Mouse (Mus musculus) lung, adult 2 months (tissue): ENCODE results near the gene Fxyd6. TPM values are rescaled to one million over a fixed set of nuclear protein-coding genes. Genes with fewer than 3 reads are reported as not detected.

Experiments
- DNase-seq: peaks from one replicate; pipeline ENCODE4 v3.0.0; 2022
- H3K4me1 ChIP-seq: fragments of 200-500 bp; 2 replicates; pipeline ENCODE4 v1.6.1; 2011; ENCODE audit warnings: low read length; ENCODE audit not compliant: control insufficient read depth, insufficient read depth
- H3K4me3 ChIP-seq: fragments of 200-500 bp; replicated peaks from 2 replicates; pipeline ENCODE3; 2011; ENCODE audit warnings: low read depth, mild to moderate bottlenecking, control low read depth, low read length; ENCODE audit errors: extremely low read depth
- CTCF ChIP-seq: fragments of 200-500 bp; IDR thresholded peaks from 2 replicates; pipeline ENCODE4 v1.5.1; 2011; ENCODE audit warnings: mild to moderate bottlenecking, low read length, control low read depth; ENCODE audit not compliant: insufficient read depth
- POLR2A ChIP-seq: fragments of 200-500 bp; IDR thresholded peaks from 2 replicates; pipeline ENCODE4 v1.6.1; 2011; ENCODE audit warnings: low read depth, mild to moderate bottlenecking, control low read depth, low read length, borderline replicate concordance; ENCODE audit errors: extremely low read depth
- WGBS: fragments of 180-500 bp; shearing (Covaris S2); methylation state at CpG from one replicate; pipeline ENCODE4 v1.1.7; 2018; 5-methylcytosine and 5-hydroxymethylcytosine counted together
- polyA plus RNA-seq: library from polyadenylated mRNA; depleted of rRNA; stranded (reverse); fragments of >200 nt; gene quantifications from 2 replicates; pipeline ENCODE4 v1.2.3, GENCODE M21; 2012

The Fxyd6 gene
- polyA plus RNA-seq, 1 experiment = 31.7 TPM

GRCm38 (mm10) chr9:45374988-45375502, 5.1 kb downstream of the Fxyd6 start:
- Histone ChIP-seq H3K4me1 (no peaks in the 10 kb centered on the region), H3K4me3 (no peak overlapping the region)
- TF ChIP-seq POLR2A (no peak), CTCF (no peak)
- 86% methylated on average over 6 of the region's 6 CpGs for WGBS
- no peak for DNase-seq

GRCm38 (mm10) chr9:45376427-45376826, 6.4 kb downstream of the Fxyd6 start:
- WGBS = 47% methylated on average over 4 of the region's 4 CpGs
- H3K4me3 ChIP-seq = no peak overlapping the region
- TF ChIP-seq POLR2A = no peak
- no peak for TF ChIP-seq CTCF
- H3K4me1 ChIP-seq = no peaks in the 10 kb centered on the region
- DNase-seq = no peak

- TF ChIP-seq CTCF (no peak), POLR2A (no peak)
- no peak for DNase-seq
- no peak overlapping the region for H3K4me3 ChIP-seq
- WGBS = 52% methylated on average over 2 of the region's 2 CpGs
- H3K4me1 ChIP-seq = no peaks in the 10 kb centered on the region
These were observed 6.9 kb downstream of the Fxyd6 start for GRCm38 (mm10) chr9:45376883-45377282.

GRCm38 (mm10) chr9:45380411-45381251, 10.6 kb downstream of the Fxyd6 start:
- TF ChIP-seq CTCF (no peak), POLR2A (no peak)
- WGBS = 60% methylated on average over 10 of the region's 10 CpGs
- H3K4me3 ChIP-seq = no peak overlapping the region
- DNase-seq = no peak
- no peaks in the 10 kb centered on the region for H3K4me1 ChIP-seq

GRCm38 (mm10) chr9:45382336-45382735, 12.4 kb downstream of the Fxyd6 start:
- H3K4me1 ChIP-seq = no peaks in the 10 kb centered on the region
- no peak for TF ChIP-seq CTCF
- TF ChIP-seq POLR2A = no peak
- 63% methylated on average over 5 of the region's 5 CpGs for WGBS
- H3K4me3 ChIP-seq = no peak overlapping the region
- DNase-seq = no peak

- no peak for TF ChIP-seq CTCF
- TF ChIP-seq POLR2A = no peak
- no peaks in the 10 kb centered on the region for H3K4me1 ChIP-seq
- no peak for DNase-seq
- WGBS = 80% methylated on average over 5 of the region's 5 CpGs
- H3K4me3 ChIP-seq = no peak overlapping the region
These were observed 12.8 kb downstream of the Fxyd6 start for GRCm38 (mm10) chr9:45382834-45383233.

GRCm38 (mm10) chr9:45383883-45384282, 13.9 kb downstream of the Fxyd6 start:
- H3K4me3 ChIP-seq = no peak overlapping the region
- DNase-seq = no peak
- H3K4me1 ChIP-seq = no peaks in the 10 kb centered on the region
- TF ChIP-seq POLR2A (no peak), CTCF (no peak)
- 95% methylated on average over 6 of the region's 6 CpGs for WGBS

- WGBS = 73% methylated on average over 5 of the region's 5 CpGs
- Histone ChIP-seq H3K4me3 (no peak overlapping the region), H3K4me1 (no peaks in the 10 kb centered on the region)
- no peak for TF ChIP-seq CTCF
- DNase-seq = no peak
These were observed 16.7 kb downstream of the Fxyd6 start for GRCm38 (mm10) chr9:45386698-45387097.

GRCm38 (mm10) chr9:45388385-45388994, 18.5 kb downstream of the Fxyd6 start:
- TF ChIP-seq POLR2A (no peak), CTCF (peak; percentile 99)
- H3K4me1 ChIP-seq = no peaks in the 10 kb centered on the region
- WGBS = 37% methylated on average over 12 of the region's 12 CpGs
- DNase-seq = peak; percentile 85
- no peak overlapping the region for H3K4me3 ChIP-seq

- no peak overlapping the region for H3K4me3 ChIP-seq
- 69% methylated on average over 8 of the region's 8 CpGs for WGBS
- DNase-seq = peak; percentile 20
- TF ChIP-seq POLR2A = no peak
- no peak for TF ChIP-seq CTCF
- H3K4me1 ChIP-seq = no peaks in the 10 kb centered on the region
These were observed 19.6 kb downstream of the Fxyd6 start for GRCm38 (mm10) chr9:45389596-45389995.
